Mouse (Mus musculus) MN1 (cell line): ENCODE measurements around the gene Dnah7a.
"Not testable (repeated sequence)": the region's sequence is repeated elsewhere in the genome, so short reads cannot be mapped to it uniquely, and the experiment has no call there.

Experiments used
- DNase-seq: peaks from one replicate; pipeline ENCODE4 v3.0.0-alpha.2; 2016; ENCODE audit warnings: low spot score

Gene Dnah7a

DNA sequence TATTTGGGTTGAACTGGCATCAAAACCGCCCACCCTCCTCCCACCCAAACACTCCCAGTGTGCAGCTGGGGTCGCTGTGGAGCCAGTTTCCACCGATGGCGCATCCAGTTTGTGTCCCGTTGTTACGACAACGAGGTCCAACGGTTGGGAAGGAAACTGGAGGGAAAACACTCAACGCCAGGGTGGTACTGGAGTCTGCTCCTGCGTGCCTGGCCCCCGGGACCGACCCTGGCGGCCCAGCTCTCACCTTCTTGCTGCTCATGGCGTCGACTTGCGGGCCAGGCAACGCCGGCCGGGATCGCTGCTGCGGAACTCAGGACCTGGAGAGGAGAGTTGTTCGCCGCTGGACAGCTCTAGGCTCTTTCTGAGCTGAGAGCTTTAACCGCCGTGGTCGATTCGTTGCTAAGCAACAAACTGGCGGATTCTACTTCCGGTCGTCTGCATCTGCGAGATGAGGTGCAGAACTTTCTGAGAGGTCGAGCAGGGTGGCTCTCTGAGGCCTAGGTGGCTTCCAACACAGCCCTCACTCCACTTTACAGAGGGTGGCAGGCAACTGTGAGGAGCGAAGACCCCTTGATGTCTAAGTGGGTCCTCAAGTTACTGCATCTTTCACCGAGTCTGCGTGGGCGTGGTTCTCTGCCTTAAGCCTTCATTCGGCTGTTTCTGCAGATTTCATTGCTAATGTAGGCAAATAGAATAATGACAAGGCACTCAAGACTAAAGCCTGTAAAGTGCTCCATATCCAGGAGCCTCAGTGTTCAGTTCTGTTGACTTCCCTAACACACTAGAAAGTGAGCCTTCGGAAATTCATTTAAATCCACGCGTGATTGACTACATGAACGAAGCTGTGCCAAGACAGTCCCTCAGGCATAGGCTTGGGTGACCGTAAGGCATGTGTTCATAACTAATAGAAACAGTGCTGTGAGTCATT lies at the start of gene Dnah7a:
Dnah7a (minus strand) TSS at position 354 of the 931 bp plus-strand sequence.
- no peak for DNase-seq

DNA sequence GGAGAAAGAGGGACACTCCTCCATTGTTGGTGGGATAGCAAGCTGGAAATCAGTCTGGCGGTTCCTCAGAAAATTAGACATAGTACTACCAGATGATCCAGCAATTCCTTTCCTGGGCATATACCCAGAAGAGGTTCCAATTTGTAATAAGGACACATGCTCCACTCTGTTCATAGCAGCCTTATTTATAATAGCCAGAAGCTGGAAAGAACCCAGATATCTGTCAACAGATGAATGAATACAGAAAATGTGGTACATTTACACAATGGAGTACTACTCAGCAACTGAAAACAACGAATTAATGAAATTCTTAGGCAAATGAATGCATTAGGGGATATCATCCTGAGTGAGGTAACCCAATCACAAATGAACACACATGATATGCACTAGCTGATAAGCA lies 46.9 kb upstream of the Dnah7a start:
- DNase-seq: not testable (repeated sequence)

DNA sequence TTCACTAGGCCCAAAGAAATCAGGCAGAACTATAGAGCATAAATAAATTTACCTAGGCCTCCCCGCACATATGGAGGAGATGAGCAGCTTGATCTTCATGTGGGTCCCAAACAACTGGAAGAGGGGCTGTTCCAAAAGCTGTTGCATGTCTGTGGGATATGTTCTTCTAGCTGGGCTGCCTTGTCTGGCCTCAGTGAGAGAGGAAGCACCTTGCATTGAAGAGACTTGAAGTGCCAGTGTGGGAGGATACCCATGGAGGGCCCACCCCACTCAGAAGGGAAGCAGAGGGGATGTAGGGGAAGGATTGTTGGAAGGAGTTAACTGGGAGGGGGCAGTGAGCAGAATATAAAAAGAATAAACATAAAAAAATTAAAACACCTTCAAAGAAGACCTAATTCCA lies 44.6 kb upstream of the Dnah7a start:
- no peak for DNase-seq

DNA sequence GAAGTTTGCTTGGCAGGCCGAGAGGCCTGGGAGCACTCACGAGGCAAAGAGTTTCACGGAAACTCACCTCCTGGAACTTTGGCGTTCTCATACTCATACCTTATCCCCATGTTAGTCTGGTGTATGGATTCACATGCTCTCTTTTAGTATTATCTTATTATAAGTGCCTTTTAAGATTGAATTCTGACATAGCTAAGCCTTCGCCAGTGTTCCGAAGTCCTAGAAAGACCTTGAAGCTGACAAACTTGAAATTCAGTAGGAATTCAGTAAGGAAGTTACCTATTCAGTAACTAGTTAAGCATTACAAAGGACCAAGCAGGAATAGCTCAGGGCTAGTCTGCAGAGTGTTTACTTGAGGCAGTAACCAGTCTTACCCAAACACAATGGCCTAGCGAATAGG lies 44.1 kb upstream of the Dnah7a start:
- DNase-seq: not testable (repeated sequence)

- DNase-seq: not testable (repeated sequence)
Measured at GRCm38 (mm10) chr1:53749881-53750385, 43.3 kb upstream of the Dnah7a start.

DNA sequence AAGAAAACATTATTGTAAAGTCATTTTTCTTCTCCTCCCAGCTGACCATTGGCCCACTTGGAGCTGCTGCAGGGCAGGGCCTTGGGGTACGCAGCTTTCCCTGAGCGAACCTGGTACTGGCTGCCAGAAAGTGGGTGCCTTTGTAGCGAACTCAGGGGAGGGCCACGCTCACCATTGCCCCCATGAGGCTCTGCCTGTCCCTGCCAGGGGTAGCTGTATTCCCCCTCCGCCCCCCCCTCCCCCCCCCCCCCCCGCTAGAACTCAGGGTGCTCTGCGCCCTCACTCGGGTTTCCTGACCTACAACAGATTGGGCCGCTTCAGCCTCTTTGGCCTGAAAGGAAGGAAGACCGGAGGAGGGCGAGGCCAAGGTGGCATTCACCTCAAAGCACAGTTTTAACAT lies 42.0 kb upstream of the Dnah7a start:
- no peak for DNase-seq

- DNase-seq: no peak
Measured at GRCm38 (mm10) chr1:53746001-53746400, 39.4 kb upstream of the Dnah7a start.

DNA sequence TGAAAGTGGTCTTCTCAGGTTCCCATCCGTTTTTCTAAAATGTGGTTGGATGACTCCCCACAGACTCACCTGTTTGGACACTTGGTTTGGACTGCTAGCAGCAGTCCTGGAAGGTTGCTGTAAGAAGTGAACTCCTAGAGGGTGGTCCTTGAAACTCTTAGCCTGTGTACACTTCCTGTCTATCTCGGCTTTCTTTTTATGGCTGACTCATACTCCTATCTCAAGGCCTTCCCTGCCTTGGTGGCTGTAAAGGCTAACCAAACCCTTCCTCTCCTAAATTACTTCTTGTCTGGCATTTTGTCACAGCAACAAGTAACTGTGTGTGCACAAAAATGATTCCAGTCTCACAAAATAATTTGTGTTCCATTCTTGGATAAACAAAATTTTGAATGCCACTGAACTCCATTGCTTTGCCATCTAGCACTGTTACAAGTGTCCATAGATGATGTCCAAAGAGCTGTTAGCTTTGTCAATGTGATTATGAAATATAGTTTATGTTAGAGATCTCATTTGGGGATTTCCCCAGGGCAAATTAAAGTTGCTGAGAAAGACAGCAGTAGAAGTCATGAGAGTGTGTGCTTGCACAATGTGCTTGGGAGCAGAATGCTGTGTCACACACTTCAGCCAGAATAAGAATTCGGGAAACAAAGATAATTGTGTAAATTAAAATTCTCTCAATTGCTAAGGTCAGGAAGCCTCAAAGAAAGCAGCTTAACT lies 35.3 kb upstream of the Dnah7a start:
- no peak for DNase-seq

- DNase-seq: no peak
Measured at GRCm38 (mm10) chr1:53740777-53741336, 34.3 kb upstream of the Dnah7a start.

- not testable (repeated sequence) for DNase-seq
Measured at GRCm38 (mm10) chr1:53740077-53740776, 33.6 kb upstream of the Dnah7a start.

DNA sequence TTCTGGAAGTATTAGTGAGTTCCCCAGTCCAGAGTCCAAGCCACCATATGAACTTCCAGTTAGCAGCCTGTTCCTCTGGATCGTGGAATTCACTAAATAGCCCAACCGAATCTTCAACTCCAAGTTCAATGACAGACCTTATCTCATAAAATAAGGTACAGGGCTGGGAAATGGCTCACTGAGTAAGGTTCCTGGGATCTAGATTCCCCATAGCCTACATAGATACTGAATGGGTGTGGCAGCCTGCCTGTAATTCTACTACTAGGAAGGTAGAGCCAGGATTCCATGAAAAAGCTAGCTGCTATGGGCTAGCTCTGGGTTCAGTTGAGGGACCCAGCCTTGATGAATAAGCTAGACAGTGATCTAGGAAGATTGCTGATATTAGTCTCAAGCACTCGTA lies 30.0 kb upstream of the Dnah7a start:
- DNase-seq: no peak

DNA sequence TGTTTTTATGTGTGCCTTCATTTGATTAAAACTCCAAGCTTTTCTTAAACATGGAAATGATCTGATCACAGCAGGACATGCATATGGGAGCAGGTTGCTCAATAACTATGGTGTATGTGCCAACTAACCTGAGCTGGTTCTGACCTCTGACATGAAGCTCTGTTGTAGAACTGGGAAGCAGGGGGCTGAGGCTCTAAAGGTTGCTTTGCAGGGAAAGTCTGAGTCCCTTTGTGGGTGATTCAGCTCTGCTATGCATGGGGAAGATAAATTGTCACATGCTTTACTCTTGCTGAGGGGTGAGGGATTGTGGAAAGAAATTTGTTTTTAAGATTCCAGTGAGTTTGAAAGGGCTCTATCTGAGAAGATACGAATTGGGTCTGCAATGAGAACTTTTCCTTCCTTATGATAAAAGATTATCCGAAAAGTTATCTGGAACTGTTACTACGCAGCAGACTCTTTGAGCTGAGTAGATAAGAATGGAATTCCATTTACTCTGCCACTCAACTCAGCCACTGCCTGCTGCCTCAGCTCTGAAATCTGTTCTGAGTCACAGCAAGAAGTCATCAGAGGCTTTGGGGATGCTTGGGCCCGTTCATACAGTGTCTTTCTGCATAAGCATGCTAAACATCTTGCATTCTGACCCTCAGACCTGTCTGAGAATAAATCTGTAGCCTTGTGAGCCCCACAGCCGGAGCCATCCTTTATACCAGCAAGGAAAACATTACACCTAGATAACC lies 22.1 kb upstream of the Dnah7a start:
- DNase-seq: no peak

DNA sequence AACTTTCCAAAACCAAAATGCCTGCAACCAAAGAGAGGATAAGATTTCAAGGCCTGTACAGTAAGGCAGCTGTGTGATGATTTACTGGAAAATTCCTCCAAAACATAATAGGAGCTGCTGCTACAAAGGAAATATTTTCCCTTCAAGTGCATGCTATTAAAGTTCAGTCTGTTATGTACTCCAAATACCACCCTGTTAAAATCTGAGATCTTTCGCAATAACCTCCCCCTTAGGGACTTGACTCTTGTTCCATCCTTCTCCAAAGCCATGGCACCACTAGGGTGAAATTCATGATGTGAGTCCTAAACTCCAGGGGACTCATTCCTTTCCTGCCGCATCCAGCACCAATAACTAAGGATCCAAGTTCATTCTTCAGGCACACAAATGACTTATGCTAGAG lies 20.3 kb upstream of the Dnah7a start:
- DNase-seq: no peak

DNA sequence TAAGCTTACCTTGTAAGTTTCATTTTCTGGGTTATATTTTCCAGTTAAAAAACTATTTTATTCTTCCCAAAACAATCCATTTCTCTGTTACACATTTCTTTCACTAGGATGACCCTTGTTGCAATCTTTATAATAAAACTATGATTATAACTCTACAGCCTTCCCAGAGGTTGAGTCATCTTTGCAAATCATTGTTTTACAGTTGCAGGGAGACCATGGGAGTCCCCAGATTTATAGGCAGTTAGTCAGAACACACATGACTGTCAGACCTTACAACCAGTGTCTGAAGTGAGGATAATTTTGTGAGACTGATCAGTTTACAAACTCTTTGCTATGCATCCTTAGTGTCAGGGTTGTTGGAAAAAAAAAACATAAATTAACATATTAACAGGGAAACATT lies 14.8 kb upstream of the Dnah7a start:
- no peak for DNase-seq

DNA sequence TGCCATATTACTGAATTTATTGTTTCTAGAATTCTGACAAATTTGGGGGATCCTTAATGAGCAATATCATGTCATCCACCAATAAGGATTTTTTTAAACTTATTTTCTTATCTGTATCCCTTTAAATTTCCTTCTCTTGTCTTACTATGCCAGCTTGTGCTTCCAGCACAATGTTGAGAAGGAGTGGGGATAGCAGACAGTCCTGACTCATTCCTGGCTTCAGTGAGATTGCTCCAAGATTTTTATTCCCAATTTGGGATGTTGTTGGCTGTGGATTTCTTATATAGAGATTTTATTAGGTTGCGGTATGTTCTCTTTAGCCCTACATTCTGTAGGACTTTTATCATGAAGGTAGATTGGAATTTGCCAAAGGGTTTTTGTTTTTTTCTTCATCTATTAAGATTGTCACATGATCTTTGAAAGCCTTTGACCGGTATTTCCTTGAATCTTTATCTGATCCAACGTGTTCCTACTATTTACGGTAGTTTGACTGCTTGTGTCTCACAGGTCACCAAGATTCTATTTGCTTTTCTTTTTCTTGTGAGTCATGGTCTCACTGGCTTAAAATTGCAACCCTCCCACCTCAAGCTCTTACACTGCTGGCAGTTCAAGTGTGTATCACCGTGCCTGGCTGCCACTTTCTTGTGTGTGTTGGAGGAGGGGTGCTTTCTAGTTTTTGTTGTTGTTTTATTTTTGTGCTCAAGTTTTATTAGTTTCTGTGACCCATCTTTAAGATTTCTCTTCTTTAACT lies 14.2 kb upstream of the Dnah7a start:
- DNase-seq: no peak

DNA sequence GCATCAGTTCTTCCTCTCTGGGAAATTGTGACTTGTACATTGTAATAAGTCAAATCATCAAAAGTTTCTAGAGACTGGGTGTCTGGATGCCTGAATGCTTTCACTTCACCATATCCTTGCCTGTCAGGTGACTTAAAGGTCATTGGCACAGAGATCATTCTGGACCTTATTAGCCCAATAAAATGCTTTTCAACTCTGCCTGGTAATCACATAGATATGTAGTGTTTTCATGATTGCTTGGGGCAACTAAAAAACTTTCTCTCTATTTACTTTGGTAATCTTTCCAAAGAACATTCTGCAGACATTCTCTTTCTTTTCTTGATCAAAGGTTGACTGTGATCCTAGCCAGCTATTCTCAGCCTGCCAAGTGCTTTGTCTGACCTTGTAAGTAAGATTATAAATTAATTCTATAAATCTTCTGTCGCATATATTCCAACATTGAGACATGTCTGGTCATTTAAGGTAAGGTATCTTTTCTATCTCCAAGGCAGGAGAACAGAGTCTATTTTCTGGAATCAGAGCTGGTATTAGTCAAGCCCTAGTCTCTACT lies 9.5 kb upstream of the Dnah7a start:
- no peak for DNase-seq

DNA sequence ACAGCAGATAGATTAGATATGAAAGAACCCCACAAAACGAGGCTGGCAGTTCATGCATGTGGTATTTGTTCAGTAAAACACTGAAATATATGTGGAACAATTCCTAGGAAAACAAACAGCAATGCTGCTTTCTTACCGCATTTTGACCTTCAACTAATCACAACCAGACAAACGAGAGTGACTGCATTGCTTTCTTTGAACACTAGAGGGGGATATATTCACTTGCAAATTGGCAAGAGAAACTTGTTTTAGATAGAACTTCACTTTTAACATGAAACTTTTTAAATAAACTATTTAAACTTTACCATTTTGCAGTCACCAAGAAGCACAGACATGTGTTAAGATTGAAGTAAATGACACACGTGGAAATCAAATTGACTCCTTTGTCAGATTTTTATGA lies 8.9 kb upstream of the Dnah7a start:
- DNase-seq: peak; percentile 57

GRCm38 (mm10) chr1:53713383-53713782 lies 6.8 kb upstream of the Dnah7a start:
- not testable (repeated sequence) for DNase-seq

DNA sequence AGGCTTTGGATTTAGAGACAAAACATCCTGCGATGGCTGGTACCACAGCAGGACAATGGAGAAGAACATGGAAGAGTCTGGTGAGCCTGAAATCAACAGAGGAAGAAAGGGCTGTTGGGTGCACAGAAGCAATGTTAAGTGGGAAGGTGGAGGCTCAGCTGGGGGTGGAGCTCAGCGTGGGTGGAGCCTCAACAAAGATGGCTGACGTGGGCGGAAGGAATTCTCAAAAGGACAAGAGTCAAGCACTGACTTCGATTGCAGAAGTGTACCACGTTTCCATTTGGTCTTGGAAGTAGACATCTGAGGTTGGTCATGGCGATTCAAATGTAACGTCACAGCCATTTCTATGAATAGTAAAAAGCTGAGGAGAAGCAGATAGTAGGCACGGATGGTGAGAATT lies 4.5 kb upstream of the Dnah7a start:
- no peak for DNase-seq

DNA sequence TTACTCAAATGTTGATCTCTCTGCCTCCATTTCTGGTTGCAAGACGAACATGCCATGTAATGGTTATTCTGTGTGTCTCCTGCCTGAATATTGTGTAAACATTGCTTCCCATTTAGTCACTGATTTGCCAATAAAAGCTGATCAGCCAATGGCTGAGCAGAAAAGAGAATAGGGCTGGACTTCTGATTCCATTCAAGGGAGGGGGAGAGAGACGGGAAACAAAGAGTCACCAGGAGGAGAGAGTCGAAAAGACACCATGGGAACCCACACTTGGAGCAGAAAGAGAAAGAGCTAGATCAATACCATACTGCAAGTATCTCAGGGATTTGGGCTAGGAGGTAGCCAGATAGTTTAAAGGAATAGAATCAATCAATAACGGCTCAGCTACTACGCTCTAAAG lies 3.0 kb upstream of the Dnah7a start:
- DNase-seq: not testable (repeated sequence)
